Mouse (Mus musculus) kidney, adult 8-10 months (tissue): ENCODE measurements around the gene Trpv5.

Source experiments
- DNase-seq, 2 experiments: peaks; one replicate each; pipeline ENCODE4 v3.0.0; 2022

Trpv5 gene

DNA sequence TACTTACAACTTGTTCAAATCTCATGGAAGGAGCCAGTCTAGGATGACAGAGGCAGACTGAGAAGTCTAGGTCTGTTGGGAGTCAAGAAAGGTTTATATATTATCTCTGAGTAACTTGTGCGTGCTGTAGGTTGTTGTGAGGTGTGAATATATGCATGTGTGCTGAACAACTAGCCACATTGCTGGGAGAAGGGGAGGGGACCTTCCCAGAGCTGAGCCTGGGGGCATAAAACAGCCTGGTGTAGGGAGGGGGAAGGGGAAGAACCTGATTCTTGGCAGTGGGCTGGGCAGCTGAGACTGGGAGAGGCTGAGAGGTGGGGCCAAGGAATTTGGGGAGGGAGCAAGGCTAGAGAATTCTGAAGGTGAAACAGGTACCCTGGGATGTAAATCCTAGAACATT, at the start of gene Trpv5:
Gene Trpv5 (minus strand): TSS at position 101 of the 400 bp plus-strand sequence.
- peak in 1 of 2 experiments; percentile 24 for DNase-seq

DNA sequence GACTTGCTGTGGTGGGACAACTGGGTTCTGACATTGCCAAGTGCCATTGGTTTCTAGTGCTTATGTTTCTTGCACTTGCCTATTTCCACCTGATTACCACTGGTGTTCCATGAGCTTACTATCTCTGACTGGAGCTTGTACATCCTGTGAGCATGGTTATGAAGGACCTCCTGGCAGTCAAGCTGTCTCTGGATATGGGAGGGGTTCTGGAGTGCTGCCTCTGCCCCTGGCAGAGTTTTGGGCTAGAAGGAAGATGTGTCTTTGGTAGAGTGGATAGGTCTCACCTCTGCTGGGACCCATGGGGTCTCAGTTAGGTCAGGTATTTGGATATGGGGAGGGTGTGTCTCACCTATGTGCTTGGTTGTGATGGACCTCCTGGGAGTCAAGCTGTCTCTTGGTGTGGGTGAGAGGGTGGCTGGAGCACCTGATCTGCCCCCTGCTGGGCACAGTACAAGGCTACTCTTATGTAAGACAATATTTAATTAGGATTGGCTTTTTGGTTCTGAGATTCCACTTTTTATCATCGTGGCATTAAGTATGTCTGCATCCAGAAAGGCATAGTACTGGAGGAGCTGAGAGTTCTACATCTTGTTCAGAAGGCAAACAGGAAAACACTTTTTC, 47.5 kb upstream of the Trpv5 start:
- DNase-seq = peak in 1 of 2 experiments; percentile 1

GRCm38 (mm10) chr6:41721430-41721829, 40.9 kb upstream of the Trpv5 start:
- DNase-seq = no peak

GRCm38 (mm10) chr6:41710281-41710680, 29.7 kb upstream of the Trpv5 start:
- no peak for DNase-seq

- no peak for DNase-seq
Measured at GRCm38 (mm10) chr6:41706275-41706674, 25.7 kb upstream of the Trpv5 start.

- no peak for DNase-seq
Measured at GRCm38 (mm10) chr6:41704123-41704522, 23.6 kb upstream of the Trpv5 start, which contains the start of gene Kel. Kel (minus strand) TSS chr6:41704339.

- DNase-seq = peak; percentile 17 to 30
Measured at GRCm38 (mm10) chr6:41702928-41703327, 22.4 kb upstream of the Trpv5 start.

- no peak for DNase-seq
Measured at GRCm38 (mm10) chr6:41701245-41701644, 20.7 kb upstream of the Trpv5 start.

DNA sequence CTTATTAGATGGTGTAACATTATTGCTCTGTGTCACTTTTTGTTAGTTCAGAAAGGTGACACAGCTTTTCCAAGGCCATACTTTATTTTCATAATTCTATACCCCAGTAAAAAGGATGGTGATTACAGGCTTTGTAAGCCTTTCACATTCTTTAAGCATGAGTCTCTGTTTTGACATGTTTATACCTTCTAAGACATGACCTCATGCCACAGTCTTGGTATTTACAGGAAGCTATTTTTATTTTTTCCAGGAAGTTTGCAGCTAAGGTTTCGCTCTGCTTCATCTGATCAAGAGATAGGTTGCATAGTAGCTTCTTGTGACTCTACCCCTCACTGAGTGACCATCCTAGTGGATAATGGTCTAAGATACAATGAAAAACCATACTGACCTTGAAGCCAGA, 13.8 kb upstream of the Trpv5 start:
- no peak for DNase-seq

GRCm38 (mm10) chr6:41692200-41692599, 11.6 kb upstream of the Trpv5 start:
- DNase-seq = no peak

DNA sequence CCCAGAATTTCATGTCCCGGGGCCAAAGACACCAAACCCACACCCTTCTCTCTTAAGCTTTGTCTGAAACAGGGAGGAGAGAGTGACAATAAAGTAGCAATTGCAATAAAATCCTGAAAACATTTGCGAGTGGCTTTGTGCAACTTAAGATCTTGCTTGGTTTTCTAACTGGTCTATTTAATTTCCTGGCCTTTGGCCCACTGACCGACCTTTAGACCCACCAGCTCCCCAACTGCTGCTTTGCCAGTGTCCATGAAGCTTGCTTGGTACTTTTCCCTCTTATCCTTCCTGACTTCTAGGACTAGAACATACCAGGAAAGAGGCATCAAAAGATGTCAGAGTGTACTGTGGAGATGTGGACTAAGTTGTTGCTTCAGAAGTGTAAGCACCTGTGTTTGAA, 5.0 kb upstream of the Trpv5 start:
- peak; percentile 25 to 61 for DNase-seq

DNA sequence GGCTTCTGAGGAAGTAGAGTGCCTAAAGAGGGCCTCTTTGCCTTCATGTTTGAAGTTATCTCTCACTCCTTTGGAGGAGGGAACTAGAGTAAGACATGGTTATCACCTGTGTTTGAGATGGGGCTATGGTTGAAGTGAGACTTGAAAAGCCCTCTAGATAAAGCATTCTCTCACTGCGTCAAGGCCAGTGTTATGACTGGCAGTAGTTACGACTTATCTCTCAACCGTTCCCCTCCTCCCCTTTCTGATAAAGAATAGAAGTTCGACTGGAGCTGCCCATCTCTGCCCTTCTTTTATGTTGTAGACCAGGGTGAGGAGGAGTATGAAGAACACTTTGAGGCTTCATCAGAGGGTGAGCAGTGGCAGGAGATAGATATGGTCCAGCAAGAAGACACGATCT, 4.3 kb upstream of the Trpv5 start:
- no peak for DNase-seq

DNA sequence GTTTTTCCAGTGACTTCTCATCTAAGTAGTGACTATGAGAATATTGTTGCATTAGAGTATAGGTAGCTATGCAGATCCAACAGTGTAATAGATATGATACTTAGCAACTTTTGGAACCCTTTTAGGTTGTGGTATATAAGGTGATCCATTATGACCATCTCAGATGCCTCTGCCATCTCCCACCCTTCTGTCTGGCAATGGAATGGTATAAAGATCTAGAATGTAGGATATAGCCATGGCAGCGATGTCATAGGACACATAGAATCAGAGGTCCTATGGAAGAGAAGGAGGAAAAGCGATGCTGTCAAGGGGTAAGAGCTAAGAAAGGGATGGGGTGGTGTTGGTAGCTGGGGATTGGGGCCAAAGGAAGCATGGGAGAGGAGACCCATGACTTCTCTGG, 3.6 kb upstream of the Trpv5 start, which contains the start of gene Llcfc1:
Gene Llcfc1 (plus strand): TSS at position 301 of the 400 bp plus-strand sequence.
- no peak for DNase-seq

- DNase-seq = peak; percentile 5 to 38
Measured at GRCm38 (mm10) chr6:41681656-41682055, 1.1 kb upstream of the Trpv5 start.

DNA sequence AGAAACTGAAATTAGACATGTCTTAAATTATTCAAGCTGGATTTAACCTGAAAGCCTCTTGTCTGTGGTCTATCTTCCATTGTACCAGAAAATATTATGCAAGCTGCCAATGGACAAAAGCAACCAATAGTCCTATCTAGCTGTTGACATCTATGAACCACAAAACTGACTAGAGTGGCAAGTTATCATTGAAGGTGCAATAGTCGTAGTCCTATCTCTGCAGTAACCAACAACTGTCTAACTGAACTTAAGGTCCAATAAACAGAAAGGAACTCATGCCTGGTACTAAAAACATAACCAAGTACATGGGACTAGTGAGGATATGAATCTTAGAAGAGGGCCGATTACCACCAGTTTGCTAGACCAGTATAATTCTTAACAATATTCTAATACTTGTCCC, 4.0 kb downstream of the Trpv5 start:
- DNase-seq = no peak

- DNase-seq = peak in 1 of 2 experiments; percentile 11
Measured at GRCm38 (mm10) chr6:41662320-41662719, 18.2 kb downstream of the Trpv5 start.

DNA sequence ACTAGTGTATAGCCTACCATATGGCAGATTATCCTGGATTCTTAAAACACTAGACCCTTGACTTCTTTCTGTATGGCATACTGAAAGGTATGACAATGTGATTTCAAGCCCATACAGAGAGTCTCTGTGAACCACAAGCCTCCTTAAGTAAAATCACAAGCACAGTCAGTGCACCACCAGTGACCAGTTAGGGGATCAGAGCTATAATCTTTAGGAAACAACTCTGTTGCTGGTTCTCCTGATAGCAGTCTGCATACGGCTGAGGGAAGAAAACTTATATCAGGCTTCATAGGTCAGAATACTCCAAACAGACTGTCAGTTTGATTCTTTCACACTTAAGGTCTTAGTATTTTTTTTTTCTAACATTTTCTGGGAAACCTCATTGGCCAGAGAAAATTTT, 22.1 kb downstream of the Trpv5 start:
- no peak for DNase-seq

DNA sequence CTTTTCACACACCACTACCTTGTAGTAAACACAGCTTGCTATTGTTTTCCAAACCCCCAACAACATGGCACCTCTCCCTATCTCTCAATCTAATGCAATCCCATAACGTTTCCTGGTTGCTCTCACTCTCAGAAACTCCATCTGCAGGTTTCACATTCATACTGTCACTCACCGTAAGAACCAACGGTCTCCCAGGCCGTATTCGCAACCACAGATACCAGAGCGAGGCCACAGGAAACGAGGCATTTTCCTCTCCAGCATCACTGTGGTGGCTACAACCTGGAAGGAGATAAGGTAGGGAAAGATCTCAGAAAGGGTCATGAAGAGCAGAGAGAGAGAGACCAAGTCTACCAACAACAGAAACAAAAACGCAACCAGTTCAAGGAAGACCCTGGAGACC, 25.9 kb downstream of the Trpv5 start:
- no peak for DNase-seq

DNA sequence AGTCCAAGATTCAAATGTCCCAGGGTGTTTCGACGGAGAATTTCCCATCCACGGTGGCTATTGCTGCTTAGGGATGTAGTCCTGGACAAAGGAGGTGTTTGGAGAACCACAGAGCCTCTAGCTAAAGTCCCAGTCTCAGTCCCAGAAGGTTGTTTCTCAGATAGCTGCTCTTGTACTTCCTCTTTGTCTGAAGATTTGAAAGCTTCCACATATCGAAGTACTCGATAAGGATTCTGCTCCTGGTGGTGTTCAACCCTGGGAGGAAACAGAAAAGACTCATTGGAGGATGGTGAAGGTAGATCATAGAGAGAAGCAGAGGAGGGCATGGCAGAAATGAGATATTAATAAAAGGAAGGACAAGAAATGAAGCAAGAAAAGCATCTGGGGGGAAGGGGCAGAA, 27.4 kb downstream of the Trpv5 start:
- DNase-seq = no peak

GRCm38 (mm10) chr6:41646672-41647071, 33.9 kb downstream of the Trpv5 start:
- no peak for DNase-seq

GRCm38 (mm10) chr6:41646220-41646619, 34.3 kb downstream of the Trpv5 start:
- no peak for DNase-seq

GRCm38 (mm10) chr6:41643227-41643626, 37.3 kb downstream of the Trpv5 start:
- no peak for DNase-seq

DNA sequence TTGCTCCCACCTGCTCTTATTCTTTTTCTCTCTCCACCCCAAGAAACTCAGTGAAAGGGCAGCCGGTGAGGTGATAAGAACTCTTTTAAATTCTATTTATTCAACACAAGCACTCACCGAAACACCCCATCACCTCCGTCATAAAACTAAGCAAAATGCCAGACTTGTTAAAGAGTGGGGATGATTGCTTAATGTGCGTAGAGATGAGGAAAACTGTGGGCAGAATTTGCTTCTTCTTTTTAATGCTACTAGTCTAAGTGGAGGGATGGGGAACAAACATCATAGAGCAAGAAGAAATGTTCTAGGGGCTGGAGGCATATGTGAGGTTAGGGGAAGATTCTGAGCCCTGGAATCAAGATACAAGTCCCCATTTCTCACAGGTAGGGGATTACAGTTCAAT, 37.8 kb downstream of the Trpv5 start:
- DNase-seq = no peak

- DNase-seq = no peak
Measured at GRCm38 (mm10) chr6:41641173-41641866, 39.2 kb downstream of the Trpv5 start.

- DNase-seq = no peak
Measured at GRCm38 (mm10) chr6:41640449-41640848, 40.1 kb downstream of the Trpv5 start.
